In the genomic region with DNA sequence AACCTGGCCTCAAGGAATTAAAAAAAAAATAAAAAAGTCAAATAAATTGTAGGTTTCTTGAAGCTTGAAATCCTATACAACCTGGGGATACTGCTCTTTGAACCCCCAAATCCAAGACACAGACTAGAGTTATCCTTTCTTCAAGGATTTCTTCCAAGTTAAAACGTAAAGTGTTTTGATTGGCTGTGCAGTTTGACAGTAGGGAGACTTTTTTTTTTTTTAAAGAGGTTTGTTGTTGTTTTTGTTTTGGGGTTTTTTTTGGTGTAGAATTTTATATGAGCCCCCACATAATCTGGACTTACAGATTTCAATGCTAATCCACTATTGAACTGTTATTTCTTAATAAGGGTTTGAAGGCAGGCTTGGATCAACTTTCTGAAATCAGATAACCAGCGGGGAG, we compare ENCODE assay signal across 11 mouse cellular contexts. TPM values are rescaled to one million over a fixed set of nuclear protein-coding genes. Genes with fewer than 3 reads are reported as not detected.
DNase-seq lines count a peak whose midpoint lies in the region; ATAC-seq and TF ChIP-seq lines count a peak whose summit lies in the region.
"Had no signal": no experiment of that assay in that cellular context is flagged by ENCODE, and none has a peak within 500 bp of the region (broad histone marks: within the 10 kb centered on the region; RNA-seq: fewer than 3 reads in every experiment).

No protein-coding gene starts in this region.

- ATAC-seq in liver, embryonic 11.5 days (replicated peaks; ENCODE audit: low FRiP score) = no peak
- no peak for ATAC-seq in forebrain, embryonic 11.5 days (replicated peaks; ENCODE audit: low FRiP score)
- ATAC-seq in limb, embryonic 13.5 days (ENCODE audit: low FRiP score, low read depth) = no peak
- ATAC-seq in neural tube, embryonic 12.5 days (ENCODE audit: low FRiP score, low read depth) = no peak
- no peak for ATAC-seq in inflammation-experienced regulatory T-cells, adult 6 months
- ATAC-seq: lung, postnatal 0 days had no signal

- no peaks in the 10 kb centered on the region; the same call in 1 of the 2 replicates for H3K4me1 ChIP-seq in liver, embryonic 11.5 days (replicated peaks; ENCODE audit: control insufficient read depth, insufficient read depth, low read length)
- H3K4me1 ChIP-seq in forebrain, embryonic 11.5 days (replicated peaks; ENCODE audit: control insufficient read depth, insufficient read depth, low read length) = no peaks in the 10 kb centered on the region
- no peaks in the 10 kb centered on the region for H3K4me1 ChIP-seq in limb, embryonic 13.5 days
- no peaks in the 10 kb centered on the region for H3K4me1 ChIP-seq in neural tube, embryonic 12.5 days
- peaks cover 5% of the 10 kb centered on the region for H3K4me1 ChIP-seq in thymus, adult 2 months (replicated peaks; ENCODE audit: control insufficient read depth, insufficient read depth, low read length)

- TF ChIP-seq CTCF in thymus, adult 2 months (IDR thresholded peaks at IDR 0.05; ENCODE audit: borderline replicate concordance, control insufficient read depth, extremely low read depth, insufficient read depth, low read length, poor library complexity) = no peak

- H3K27ac ChIP-seq in liver, embryonic 11.5 days (ENCODE audit: low read depth, low read length) = peak overlapping the region; percentile 52; the same call in 1 of the 2 replicates
- H3K27ac ChIP-seq in forebrain, embryonic 11.5 days (ENCODE audit: low read depth, low read length) = no peak overlapping the region
- H3K27ac ChIP-seq in limb, embryonic 13.5 days = no peak overlapping the region
- no peak overlapping the region for H3K27ac ChIP-seq in neural tube, embryonic 12.5 days
- no peak overlapping the region for H3K27ac ChIP-seq in thymus, adult 2 months (ENCODE audit: control insufficient read depth, insufficient read depth, low read length)
- H3K27ac ChIP-seq: heart, adult 2 months had no signal

- no peak for TF ChIP-seq POLR2A in thymus, adult 2 months (IDR thresholded peaks at IDR 0.05; ENCODE audit: control insufficient read depth, extremely low read depth, insufficient read depth, low read length, poor library complexity)

- H3K4me3 ChIP-seq in liver, embryonic 11.5 days (ENCODE audit: low read depth, low read length) = peak overlapping the region; percentile 50
- no peak overlapping the region for H3K4me3 ChIP-seq in forebrain, embryonic 11.5 days (ENCODE audit: low read depth, low read length)
- peak overlapping the region; percentile 42 for H3K4me3 ChIP-seq in limb, embryonic 13.5 days
- H3K4me3 ChIP-seq in neural tube, embryonic 12.5 days = 0 out of 2 replicates have a peak overlapping the region, but pooled peaks have one; percentile 31
- no peak overlapping the region for H3K4me3 ChIP-seq in thymus, adult 2 months (ENCODE audit: control insufficient read depth, insufficient read depth, low read length)
- H3K4me3 ChIP-seq: heart, adult 2 months had no signal

- WGBS in liver, embryonic 11.5 days = 62% methylated on average over 2 of the region's 2 CpGs
- WGBS in forebrain, embryonic 11.5 days = 65% methylated on average over 2 of the region's 2 CpGs
- WGBS in limb, embryonic 13.5 days = 62% methylated on average over 2 of the region's 2 CpGs
- 74% methylated on average over 2 of the region's 2 CpGs for WGBS in neural tube, embryonic 12.5 days
- 84% methylated on average over 2 of the region's 2 CpGs for WGBS in thymus, adult 2 months

- peak overlapping the region; percentile 64; the same call in 1 of the 2 replicates for H3K9ac ChIP-seq in liver, embryonic 11.5 days (ENCODE audit: low read depth, low read length)
- H3K9ac ChIP-seq in forebrain, embryonic 11.5 days (ENCODE audit: low read length) = no peak overlapping the region
- H3K9ac ChIP-seq in limb, embryonic 13.5 days = no peak overlapping the region
- no peak overlapping the region for H3K9ac ChIP-seq in neural tube, embryonic 12.5 days

- H3K36me3 ChIP-seq in liver, embryonic 11.5 days (ENCODE audit: control insufficient read depth, insufficient read depth, low read length) = no peaks in the 10 kb centered on the region
- H3K36me3 ChIP-seq in forebrain, embryonic 11.5 days (ENCODE audit: control insufficient read depth, insufficient read depth, low read length) = no peaks in the 10 kb centered on the region
- no peaks in the 10 kb centered on the region for H3K36me3 ChIP-seq in limb, embryonic 13.5 days
- H3K36me3 ChIP-seq in neural tube, embryonic 12.5 days = no peaks in the 10 kb centered on the region
- H3K36me3 ChIP-seq in thymus, adult 2 months (ENCODE audit: control insufficient read depth, insufficient read depth, low read length) = no peaks in the 10 kb centered on the region

- H3K27me3 ChIP-seq in liver, embryonic 11.5 days (replicated peaks; ENCODE audit: control insufficient read depth, insufficient read depth, low read length) = no peaks in the 10 kb centered on the region; the same call in 1 of the 2 replicates
- H3K27me3 ChIP-seq in forebrain, embryonic 11.5 days (ENCODE audit: control insufficient read depth, insufficient read depth, low read length) = no peaks in the 10 kb centered on the region
- H3K27me3 ChIP-seq in limb, embryonic 13.5 days = no peaks in the 10 kb centered on the region
- no peaks in the 10 kb centered on the region for H3K27me3 ChIP-seq in neural tube, embryonic 12.5 days (replicated peaks)
- no peaks in the 10 kb centered on the region for H3K27me3 ChIP-seq in thymus, adult 2 months (ENCODE audit: control insufficient read depth, insufficient read depth, low read length)

- no peaks in the 10 kb centered on the region for H3K9me3 ChIP-seq in liver, embryonic 11.5 days (ENCODE audit: control insufficient read depth, low read length)
- no peaks in the 10 kb centered on the region for H3K9me3 ChIP-seq in forebrain, embryonic 11.5 days (ENCODE audit: control insufficient read depth, low read length)
- H3K9me3 ChIP-seq in limb, embryonic 13.5 days = no peaks in the 10 kb centered on the region
- no peaks in the 10 kb centered on the region for H3K9me3 ChIP-seq in neural tube, embryonic 12.5 days

- peak overlapping the region; percentile 66 for H3K4me2 ChIP-seq in liver, embryonic 11.5 days
- peak overlapping the region; percentile 41; the same call in 1 of the 2 replicates for H3K4me2 ChIP-seq in forebrain, embryonic 11.5 days (ENCODE audit: low read depth, low read length, severe bottlenecking)
- H3K4me2 ChIP-seq in limb, embryonic 13.5 days (replicated peaks) = peak overlapping the region; percentile 63
- H3K4me2 ChIP-seq in neural tube, embryonic 12.5 days (replicated peaks) = peak overlapping the region; percentile 53

- DNase-seq in liver, embryonic 11.5 days (ENCODE audit: low spot score) = no peak
- DNase-seq in liver = no peak
- DNase-seq in forebrain, embryonic 11.5 days (ENCODE audit: low spot score) = no peak
- DNase-seq in layer of hippocampus, adult 9-11 months = no peak
- DNase-seq in thymus, adult 2 months = no peak
- DNase-seq: heart, adult 2 months; thymus, postnatal 25 days had no signal

RNA-seq across cellular contexts. Expression of a gene that starts 21.6 kb away (rescaled TPM):
- 7.4 and 10.2 TPM in 2 replicates for polyA plus RNA-seq in liver, embryonic 11.5 days (2014; fragmentation: Nextera tagmentation; extraction: Ambion mirVana)
- 6.9 and 8.3 TPM in 2 replicates for polyA plus RNA-seq in forebrain, embryonic 11.5 days (2014; fragmentation: Nextera tagmentation; extraction: Ambion mirVana)
- polyA plus RNA-seq in limb, embryonic 13.5 days (2015; fragmentation: Nextera tagmentation; extraction: Ambion mirVana) = 3.8 and 4.0 TPM in 2 replicates
- 16.4 and 18.6 TPM in 2 replicates for polyA plus RNA-seq in neural tube, embryonic 12.5 days (2016; fragmentation: Nextera tagmentation; extraction: Ambion mirVana)
- 1 to 10 TPM; 1.4 to 3.2 (median 1.5) TPM for polyA plus RNA-seq in inflammation-experienced regulatory T-cells, adult 6 months (2017; shearing (Covaris generic))
- 0.40 TPM in 2 replicates for polyA plus RNA-seq in thymus, adult 2 months (2012; rRNA removed)

RNA-seq across cellular contexts. Expression of a gene that starts 44.3 kb away (rescaled TPM):
- 25.4 and 26.7 TPM in 2 replicates for polyA plus RNA-seq in liver, embryonic 11.5 days (2014; fragmentation: Nextera tagmentation; extraction: Ambion mirVana)
- polyA plus RNA-seq in forebrain, embryonic 11.5 days (2014; fragmentation: Nextera tagmentation; extraction: Ambion mirVana) = 23.6 and 28.4 TPM in 2 replicates
- 19.0 and 19.9 TPM in 2 replicates for polyA plus RNA-seq in limb, embryonic 13.5 days (2015; fragmentation: Nextera tagmentation; extraction: Ambion mirVana)
- 12.7 and 14.0 TPM in 2 replicates for polyA plus RNA-seq in neural tube, embryonic 12.5 days (2016; fragmentation: Nextera tagmentation; extraction: Ambion mirVana)
- polyA plus RNA-seq in inflammation-experienced regulatory T-cells, adult 6 months (2017; shearing (Covaris generic)) = 10 to 100 TPM in 1 of 3 experiments, 1 to 10 TPM in 2; 7.4 to 27.6 (median 7.7) TPM
- polyA plus RNA-seq in thymus, adult 2 months (2012; rRNA removed) = 2.2 and 3.0 TPM in 2 replicates

Comparison
In these comparisons a context has a peak if more than half of its experiments do, and no peak if none do; other contexts are left out.
1. H3K4me3 ChIP-seq: peak in liver, embryonic 11.5 days (single experiment), limb, embryonic 13.5 days (single experiment) and neural tube, embryonic 12.5 days (single experiment); none in forebrain, embryonic 11.5 days (single experiment) and thymus, adult 2 months (single experiment).
2. Peak in every context shown above with its lines, with median percentiles within 50 percentile points of each other: H3K4me2 ChIP-seq.